Mouse (Mus musculus) thymus, adult 18-20 months (tissue): ENCODE results near the gene Olfr285.

ENCODE experiments used
- DNase-seq, 2 experiments: peaks; one replicate each; pipeline ENCODE4 v3.0.0; 2022; ENCODE audit warnings: mixed read lengths in 2 of 2

Gene Olfr285

DNA sequence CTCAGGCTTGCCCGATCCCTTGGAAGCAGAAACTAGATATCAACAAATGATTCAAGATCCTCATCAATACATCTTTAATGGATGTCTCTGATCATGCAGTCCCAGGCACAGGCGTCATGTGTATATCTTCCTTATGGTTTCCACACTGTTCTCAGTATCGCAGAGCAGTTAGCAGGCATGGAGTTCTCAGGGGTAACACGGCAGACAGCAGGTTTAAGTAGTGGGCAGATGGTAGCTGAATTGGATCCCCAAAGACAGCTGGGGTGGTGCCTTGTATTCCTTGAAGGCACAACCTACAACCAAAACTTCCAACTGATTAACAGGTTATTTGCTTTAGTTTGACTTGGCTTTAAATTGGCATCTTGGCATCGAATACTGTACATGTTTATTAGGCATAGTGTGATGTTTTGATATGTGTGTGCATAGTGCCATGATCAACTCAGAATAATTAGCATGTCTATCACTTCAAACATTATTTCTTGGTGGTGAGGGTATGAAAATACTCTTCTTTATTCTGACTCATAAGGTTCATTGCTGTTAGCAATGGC lies at the start of gene Olfr285:
Olfr285 (minus strand) TSS at position 177 of the 548 bp plus-strand sequence.
- no peak for DNase-seq

- no peak for DNase-seq
These were observed 23.7 kb upstream of the Olfr285 start, which contains the start of gene Olfr284 for GRCm38 (mm10) chr15:98340887-98341286. Gene Olfr284, minus strand, starts transcription at chr15:98340987.

DNA sequence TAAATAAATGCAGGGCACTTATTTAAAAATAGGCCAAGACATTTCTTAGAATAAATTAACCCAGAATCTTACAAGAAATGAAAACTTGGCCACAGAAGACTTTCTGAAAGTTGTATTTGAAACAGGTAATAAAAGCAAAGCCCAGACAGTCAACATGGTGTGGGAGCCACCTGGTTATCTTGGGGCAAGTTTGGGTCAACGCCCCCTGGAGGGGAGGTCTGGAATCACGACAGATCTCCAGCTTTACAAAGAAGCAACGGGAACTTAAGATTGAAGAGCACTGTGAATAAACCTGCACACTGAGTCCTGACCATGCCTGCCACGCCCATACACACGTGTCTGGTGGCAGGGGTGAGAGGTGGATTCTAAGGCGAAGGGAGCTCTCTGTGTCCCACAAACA lies 1.4 kb downstream of the Olfr285 start:
- no peak for DNase-seq

- DNase-seq: no peak
These were observed 21.3 kb downstream of the Olfr285 start, which contains the start of gene Zfp641 for GRCm38 (mm10) chr15:98295628-98296551. Gene Zfp641, minus strand, starts transcription at chr15:98296161.

- no peak for DNase-seq
These were observed 23.5 kb downstream of the Olfr285 start for GRCm38 (mm10) chr15:98293651-98294050.

- no peak for DNase-seq
These were observed 28.6 kb downstream of the Olfr285 start for GRCm38 (mm10) chr15:98288566-98288965.

GRCm38 (mm10) chr15:98286418-98286817 lies 30.7 kb downstream of the Olfr285 start:
- DNase-seq: no peak
